Mouse (Mus musculus) adrenal gland, postnatal 0 days (tissue): ENCODE data around the gene Atg4a-ps. TPM values are rescaled to one million over a fixed set of nuclear protein-coding genes. Genes with fewer than 3 reads are reported as not detected.

Experiments used
- microRNA-seq: library from miRNA; unstranded; fragments of <30 nt; microRNA quantifications from one replicate; pipeline ENCODE4, GENCODE M21; 2016; ENCODE audit warnings: borderline replicate concordance; ENCODE audit not compliant: insufficient number of aligned reads
- polyA plus RNA-seq: library from polyadenylated mRNA; unstranded; fragments of >200 nt; fragmentation: Nextera tagmentation; extraction: Ambion mirVana; gene quantifications from 2 replicates; pipeline ENCODE4 v1.2.1, GENCODE M21; 2015

Atg4a-ps gene
- 0.36 TPM in 2 replicates for polyA plus RNA-seq

GRCm38 (mm10) chr3:103645968-103646367, at the start of gene Atg4a-ps:
TSS of gene Atg4a-ps (minus strand) at chr3:103646068.

Small RNAs within 50 kb of the gene (microRNA-seq; reads per million reads assigned to microRNA genes)
- not detected for gene Gm25325

Other genes starting within 250 kb of the Atg4a-ps start
- gene Syt6, start 70.8 kb downstream of the Atg4a-ps start, polyA plus RNA-seq, result 0.03 and 0.14 TPM in 2 replicates
- 38.6 and 66.9 TPM in 2 replicates for gene Olfml3, start 91.9 kb upstream of the Atg4a-ps start, polyA plus RNA-seq
- gene Gm10964, start 93.3 kb upstream of the Atg4a-ps start, polyA plus RNA-seq, result not detected in 2 replicates
- gene Hipk1, start 145.5 kb upstream of the Atg4a-ps start, polyA plus RNA-seq, result 7.6 and 9.2 TPM in 2 replicates
- 15.8 and 21.2 TPM in 2 replicates for gene Dclre1b, start 163.4 kb upstream of the Atg4a-ps start, polyA plus RNA-seq
- gene Ap4b1, start 163.5 kb upstream of the Atg4a-ps start, polyA plus RNA-seq, result 17.9 and 21.5 TPM in 2 replicates
- gene Gm43064, start 163.5 kb upstream of the Atg4a-ps start, polyA plus RNA-seq, result not detected in 2 replicates
- gene Bcl2l15, start 186.5 kb upstream of the Atg4a-ps start, polyA plus RNA-seq, result 0.30 TPM in 1 of 2 replicates, not detected in the other
- gene Ptpn22, start 213.7 kb upstream of the Atg4a-ps start, polyA plus RNA-seq, result 1.2 TPM in 2 replicates